Mouse (Mus musculus) kidney, postnatal 0 days (tissue): ENCODE results near the gene Gpam. TPM values are rescaled to one million over a fixed set of nuclear protein-coding genes. Genes with fewer than 3 reads are reported as not detected.
"Not testable (repeated sequence)": the region's sequence is repeated elsewhere in the genome, so short reads cannot be mapped to it uniquely, and the experiment has no call there.

Experiments
- ATAC-seq: fragments of 200-750 bp; cut with Nextera tagmentation; replicated peaks from 2 replicates; pipeline ENCODE4 v1.8.0; 2017; ENCODE audit warnings: low read depth, moderate number of reproducible peaks, moderate TSS enrichment, moderate library complexity; ENCODE audit not compliant: low FRiP score
- DNase-seq: peaks from one replicate; pipeline ENCODE4 v3.0.0-alpha.2; 2016; ENCODE audit warnings: low spot score
- H3K27ac ChIP-seq: fragments of 300-500 bp; sonication (generic); 2 replicates; pipeline ENCODE4 v1.5.1; 2014; ENCODE audit warnings: mild to moderate bottlenecking
- H3K27me3 ChIP-seq: fragments of 300-500 bp; sonication (generic); 2 replicates; pipeline ENCODE4 v1.6.1; 2014; ENCODE audit warnings: low read length, mixed read lengths; ENCODE audit not compliant: insufficient read depth
- H3K36me3 ChIP-seq: fragments of 300-500 bp; sonication (generic); 2 replicates; pipeline ENCODE4 v1.6.1; 2014; ENCODE audit warnings: low read length, mixed read lengths; ENCODE audit not compliant: insufficient read depth
- H3K4me1 ChIP-seq: fragments of 300-500 bp; sonication (generic); replicated peaks from 2 replicates; pipeline ENCODE4 v1.6.1; 2014; ENCODE audit warnings: antibody characterized with exemption, low read length, mixed read lengths; ENCODE audit not compliant: insufficient read depth
- H3K4me2 ChIP-seq: fragments of 300-500 bp; sonication (generic); 2 replicates; pipeline ENCODE4 v1.6.1; 2014; ENCODE audit warnings: mild to moderate bottlenecking, low read length, moderate library complexity, mixed read lengths
- H3K4me3 ChIP-seq: fragments of 300-500 bp; sonication (generic); replicated peaks from 2 replicates; pipeline ENCODE4 v1.5.1; 2014; ENCODE audit warnings: low read depth, low read length
- H3K9ac ChIP-seq: fragments of 300-500 bp; sonication (generic); 2 replicates; pipeline ENCODE4 v1.6.1; 2014; ENCODE audit warnings: low read depth, low read length
- H3K9me3 ChIP-seq: fragments of 300-500 bp; sonication (generic); replicated peaks from 2 replicates; pipeline ENCODE4 v1.6.1; 2016; ENCODE audit warnings: low read length, inconsistent platforms, mixed read lengths
- CTCF ChIP-seq: IDR thresholded peaks from 2 replicates; pipeline ENCODE4 v1.5.1; 2016; ENCODE audit warnings: antibody characterized with exemption, low read depth, mild to moderate bottlenecking, moderate library complexity
- WGBS: fragments of 180-500 bp; shearing (Covaris S2); extraction: QIAGEN DNeasy Blood & Tissue Kit; methylation state at CpG from one replicate; pipeline ENCODE4 v1.1.7; 2014; 5-methylcytosine and 5-hydroxymethylcytosine counted together
- polyA plus RNA-seq: library from polyadenylated mRNA; unstranded; fragments of >200 nt; fragmentation: Nextera tagmentation; extraction: Ambion mirVana; gene quantifications from 2 replicates; pipeline ENCODE4 v1.2.1, GENCODE M21; 2015

Gpam gene
- polyA plus RNA-seq, result 16.6 and 17.3 TPM in 2 replicates

GRCm38 (mm10) chr19:55127072-55127718, at the start of gene Gpam:
TSS of gene Gpam (minus strand) at chr19:55127238.
- H3K4me2 ChIP-seq, result no peak within 1 kb of the TSS
- no peaks in the 10 kb centered on the region for H3K36me3 ChIP-seq
- no peaks in the 10 kb centered on the region for H3K9me3 ChIP-seq
- H3K27me3 ChIP-seq, result no peaks in the 10 kb centered on the region
- H3K9ac ChIP-seq, result no peak within 1 kb of the TSS
- WGBS, result 44% methylated on average over 11 of the region's 11 CpGs
- DNase-seq, result no peak
- ATAC-seq, result no peak; the same call in 1 of the 2 replicates
- no peak within 1 kb of the TSS for H3K4me3 ChIP-seq
- H3K4me1 ChIP-seq, result peaks cover 5% of the 10 kb centered on the region; the same call in 1 of the 2 replicates
- no peak for TF ChIP-seq CTCF
- no peak within 1 kb of the TSS for H3K27ac ChIP-seq

GRCm38 (mm10) chr19:55171585-55171984, 44.5 kb upstream of the Gpam start:
- H3K9ac ChIP-seq, result no peak overlapping the region
- DNase-seq, result no peak
- no peak overlapping the region for H3K4me3 ChIP-seq
- TF ChIP-seq CTCF, result no peak
- no peak overlapping the region for H3K4me2 ChIP-seq
- H3K9me3 ChIP-seq, result no peaks in the 10 kb centered on the region
- no peak for ATAC-seq
- H3K27me3 ChIP-seq, result no peaks in the 10 kb centered on the region
- no peak overlapping the region for H3K27ac ChIP-seq
- H3K4me1 ChIP-seq, result no peaks in the 10 kb centered on the region
- H3K36me3 ChIP-seq, result no peaks in the 10 kb centered on the region
- WGBS, result 22% methylated on average over 1 of the region's 1 CpGs

GRCm38 (mm10) chr19:55170399-55170798, 43.4 kb upstream of the Gpam start:
- Histone ChIP-seq H3K4me2 (no peak overlapping the region), H3K4me3 (no peak overlapping the region), H3K36me3 (no peaks in the 10 kb centered on the region), H3K9ac (no peak overlapping the region), H3K9me3 (no peaks in the 10 kb centered on the region), H3K27me3 (no peaks in the 10 kb centered on the region), H3K27ac (no peak overlapping the region), H3K4me1 (no peaks in the 10 kb centered on the region)
- no peak for TF ChIP-seq CTCF
- DNase-seq, result no peak
- ATAC-seq, result no peak

GRCm38 (mm10) chr19:55169236-55169729, 42.2 kb upstream of the Gpam start:
- H3K36me3 ChIP-seq, H3K4me1 ChIP-seq, H3K4me3 ChIP-seq, H3K27me3 ChIP-seq, DNase-seq, ATAC-seq, H3K4me2 ChIP-seq, H3K9ac ChIP-seq, H3K27ac ChIP-seq, H3K9me3 ChIP-seq: not testable (repeated sequence)
- 89% methylated on average over 8 of the region's 8 CpGs for WGBS

GRCm38 (mm10) chr19:55168360-55168759, 41.3 kb upstream of the Gpam start:
- DNase-seq (no peak), ATAC-seq (no peak)
- Histone ChIP-seq H3K4me1 (no peaks in the 10 kb centered on the region), H3K9ac (no peak overlapping the region), H3K4me3 (no peak overlapping the region), H3K36me3 (no peaks in the 10 kb centered on the region), H3K27me3 (no peaks in the 10 kb centered on the region), H3K4me2 (no peak overlapping the region), H3K27ac (no peak overlapping the region), H3K9me3 (no peaks in the 10 kb centered on the region)
- no peak for TF ChIP-seq CTCF
- 68% methylated on average over 6 of the region's 6 CpGs for WGBS

GRCm38 (mm10) chr19:55167741-55168140, 40.7 kb upstream of the Gpam start:
- Histone ChIP-seq H3K4me1 (no peaks in the 10 kb centered on the region), H3K36me3 (no peaks in the 10 kb centered on the region), H3K4me2 (no peak overlapping the region), H3K9me3 (no peaks in the 10 kb centered on the region), H3K27me3 (no peaks in the 10 kb centered on the region), H3K9ac (no peak overlapping the region), H3K4me3 (no peak overlapping the region), H3K27ac (no peak overlapping the region)
- 78% methylated on average over 2 of the region's 2 CpGs for WGBS
- no peak for TF ChIP-seq CTCF
- DNase-seq, result no peak
- ATAC-seq, result no peak

- no peak overlapping the region for H3K27ac ChIP-seq
- WGBS, result 78% methylated on average over 2 of the region's 2 CpGs
- DNase-seq, result no peak
These were observed 39.7 kb upstream of the Gpam start for GRCm38 (mm10) chr19:55166741-55167140.

More at GRCm38 (mm10) chr19:55166741-55167140, 39.7 kb upstream of the Gpam start:
- Histone ChIP-seq H3K27me3 (no peaks in the 10 kb centered on the region), H3K4me1 (no peaks in the 10 kb centered on the region), H3K36me3 (no peaks in the 10 kb centered on the region), H3K4me3 (no peak overlapping the region), H3K9ac (no peak overlapping the region), H3K4me2 (no peak overlapping the region), H3K9me3 (no peaks in the 10 kb centered on the region)
- no peak for ATAC-seq
- no peak for TF ChIP-seq CTCF
